10 mouse cellular contexts compared by ENCODE assay signal in genomic region chr6:54042142-54042541, GRCm38 (mm10). TPM values are rescaled to one million over a fixed set of nuclear protein-coding genes. Genes with fewer than 3 reads are reported as not detected.
DNase-seq lines count a peak whose midpoint lies in the region; ATAC-seq and TF ChIP-seq lines count a peak whose summit lies in the region.
"Had no signal": no experiment of that assay in that cellular context is flagged by ENCODE, and none has a peak within 500 bp of the region (broad histone marks: within the 10 kb centered on the region; RNA-seq: fewer than 3 reads in every experiment).

No protein-coding gene starts in this region.

- peak; percentile 75 for DNase-seq in cerebellum, adult 11-12 months
- no peak for DNase-seq in cerebellum, postnatal 4 days (ENCODE audit: low spot score in 2 of 2)
- no peak for DNase-seq in neural tube, embryonic 10.5 days (ENCODE audit: extremely low spot score, low spot score)
- DNase-seq in hindbrain, postnatal 0 days (ENCODE audit: low spot score), result no peak
- DNase-seq in stomach, postnatal 0 days (ENCODE audit: low spot score), result peak; percentile 61
- DNase-seq in left cerebral cortex, postnatal 10 days (ENCODE audit: extremely low spot score in 1 of 2, low spot score in 2 of 2), result no peak
- no peak for DNase-seq in frontal cortex, postnatal 10 days (ENCODE audit: low spot score in 2 of 2)
- DNase-seq: lung, embryonic 14.5 days had no signal

- ATAC-seq in neural tube, embryonic 13.5 days (ENCODE audit: low read depth), result no peak
- ATAC-seq in hindbrain, postnatal 0 days, result no peak
- peak; percentile 58; the same call in 1 of the 2 replicates for ATAC-seq in stomach, postnatal 0 days (ENCODE audit: low FRiP score, low TSS enrichment)
- ATAC-seq: inflammation-experienced regulatory T-cells, adult 6 months had no signal

- intact Hi-C loops in left cerebral cortex, postnatal 10 days (cut with DNase I), result no loop called here

- no peak for TF ChIP-seq EP300 in stomach, postnatal 0 days (optimal IDR thresholded peaks at IDR 0.05)

- H3K27ac ChIP-seq in neural tube, embryonic 13.5 days (replicated peaks), result no peak overlapping the region
- H3K27ac ChIP-seq in hindbrain, postnatal 0 days, result no peak overlapping the region
- 0 out of 2 replicates have a peak overlapping the region, but pooled peaks have one; percentile 36 for H3K27ac ChIP-seq in stomach, postnatal 0 days (replicated peaks)

- peaks cover 34% of the 10 kb centered on the region for H3K4me1 ChIP-seq in neural tube, embryonic 13.5 days (replicated peaks)
- H3K4me1 ChIP-seq in hindbrain, postnatal 0 days (ENCODE audit: insufficient read depth, low read length), result peaks cover 4% of the 10 kb centered on the region; the same call in 1 of the 2 replicates
- no peaks in the 10 kb centered on the region; the same call in 1 of the 2 replicates for H3K4me1 ChIP-seq in stomach, postnatal 0 days (replicated peaks; ENCODE audit: control insufficient read depth, insufficient read depth)

- TF ChIP-seq CTCF in hindbrain, postnatal 0 days (IDR thresholded peaks at IDR 0.05; ENCODE audit: low read depth), result no peak
- no peak for TF ChIP-seq CTCF in stomach, postnatal 0 days (IDR thresholded peaks at IDR 0.05; ENCODE audit: low read depth)

- no peak overlapping the region for H3K9ac ChIP-seq in neural tube, embryonic 13.5 days
- no peak overlapping the region for H3K9ac ChIP-seq in hindbrain, postnatal 0 days (replicated peaks; ENCODE audit: low read length)
- no peak overlapping the region for H3K9ac ChIP-seq in stomach, postnatal 0 days (ENCODE audit: low read length)
- H3K9ac ChIP-seq: lung, embryonic 14.5 days had no signal

- WGBS in neural tube, embryonic 13.5 days, result 83% methylated on average over 1 of the region's 1 CpGs
- WGBS in hindbrain, postnatal 0 days, result 64% methylated on average over 1 of the region's 1 CpGs
- 70% methylated on average over 1 of the region's 1 CpGs for WGBS in stomach, postnatal 0 days

- H3K9me3 ChIP-seq in neural tube, embryonic 13.5 days, result no peaks in the 10 kb centered on the region
- no peaks in the 10 kb centered on the region for H3K9me3 ChIP-seq in hindbrain, postnatal 0 days (ENCODE audit: low read length)
- H3K9me3 ChIP-seq in stomach, postnatal 0 days (ENCODE audit: control insufficient read depth, low read length), result no peaks in the 10 kb centered on the region

- H3K36me3 ChIP-seq in neural tube, embryonic 13.5 days, result no peaks in the 10 kb centered on the region
- no peaks in the 10 kb centered on the region for H3K36me3 ChIP-seq in hindbrain, postnatal 0 days (ENCODE audit: insufficient read depth, low read length)
- H3K36me3 ChIP-seq in stomach, postnatal 0 days (ENCODE audit: control insufficient read depth, insufficient read depth, low read length), result no peaks in the 10 kb centered on the region

- H3K27me3 ChIP-seq in neural tube, embryonic 13.5 days, result peaks cover 37% of the 10 kb centered on the region
- H3K27me3 ChIP-seq in hindbrain, postnatal 0 days (ENCODE audit: insufficient read depth, low read length), result no peaks in the 10 kb centered on the region
- H3K27me3 ChIP-seq in stomach, postnatal 0 days (ENCODE audit: control insufficient read depth, insufficient read depth, low read length), result no peaks in the 10 kb centered on the region

- peak overlapping the region; percentile 78 for H3K4me2 ChIP-seq in neural tube, embryonic 13.5 days
- peak overlapping the region; percentile 84 for H3K4me2 ChIP-seq in hindbrain, postnatal 0 days (ENCODE audit: low read depth, low read length)
- H3K4me2 ChIP-seq in stomach, postnatal 0 days (replicated peaks; ENCODE audit: low read depth), result no peak overlapping the region

- H3K4me3 ChIP-seq in neural tube, embryonic 13.5 days, result peak overlapping the region; percentile 67
- H3K4me3 ChIP-seq in hindbrain, postnatal 0 days (ENCODE audit: low read length), result peak overlapping the region; percentile 65
- H3K4me3 ChIP-seq in stomach, postnatal 0 days (ENCODE audit: low read depth, low read length), result no peak overlapping the region

RNA-seq across cellular contexts. Expression of gene Chn2, which starts 2.8 kb away (rescaled TPM):
- polyA plus RNA-seq in neural tube, embryonic 13.5 days (2015; fragmentation: Nextera tagmentation; extraction: Ambion mirVana), result 19.3 and 20.6 TPM in 2 replicates
- 35.4 and 43.8 TPM in 2 replicates for total RNA-seq in hindbrain, postnatal 0 days (2014; rRNA removed)
- 19.8 and 21.2 TPM in 2 replicates for polyA plus RNA-seq in hindbrain, postnatal 0 days (2015; fragmentation: Nextera tagmentation; extraction: Ambion mirVana)
- polyA plus RNA-seq in stomach, postnatal 0 days (2015; fragmentation: Nextera tagmentation; extraction: Ambion mirVana), result 19.1 and 21.7 TPM in 2 replicates
- 10 to 100 TPM; 55.3 to 56.6 TPM for total RNA-seq in left cerebral cortex, postnatal 10 days (2021)

Comparison
In these comparisons a context has a peak if more than half of its experiments do, and no peak if none do; other contexts are left out.
1. DNase-seq: peak in cerebellum, adult 11-12 months (single experiment) and stomach, postnatal 0 days (single experiment); none in cerebellum, postnatal 4 days (0 of 2), neural tube, embryonic 10.5 days (single experiment), hindbrain, postnatal 0 days (single experiment), left cerebral cortex, postnatal 10 days (0 of 2) and frontal cortex, postnatal 10 days (0 of 2).